Mouse (Mus musculus) hematopoietic stem cell, adult 5-6 weeks (primary cell): ENCODE data around the gene Olfr463. TPM values are rescaled to one million over a fixed set of nuclear protein-coding genes. Genes with fewer than 3 reads are reported as not detected.
"Not testable (repeated sequence)": the region's sequence is repeated elsewhere in the genome, so short reads cannot be mapped to it uniquely, and the experiment has no call there.

Experiments used
- ATAC-seq, 2 experiments: fragments of 125-278 bp in 1 of 2; replicated peaks in 1 of 2; 2 replicates each; pipeline ENCODE4 v1.8.0; 2016 to 2017; ENCODE audit warnings: inconsistent platforms in 2 of 2, mild to moderate bottlenecking in 2 of 2, moderate number of reproducible peaks in 2 of 2, low read depth in 1 of 2, moderate TSS enrichment in 1 of 2; ENCODE audit not compliant: low FRiP score in 2 of 2, poor library complexity in 2 of 2, severe bottlenecking in 2 of 2, insufficient read depth in 1 of 2, low TSS enrichment in 1 of 2
- total RNA-seq: library from RNA; stranded (forward); fragments of 172-1452, 232-1000 nt; gene quantifications from 2 replicates; pipeline ENCODE4 v1.2.3, GENCODE M21; 2017

The Olfr463 gene
- total RNA-seq: not detected in 2 replicates

GRCm38 (mm10) chr11:87897287-87897686 is at the start of gene Olfr463:
TSS of gene Olfr463 (minus strand) at chr11:87897387.
- ATAC-seq: no peak

GRCm38 (mm10) chr11:87935467-87935866 is 38.3 kb upstream of the Olfr463 start:
- ATAC-seq: no peak

- ATAC-seq: no peak
Observed at GRCm38 (mm10) chr11:87933731-87934130, 36.5 kb upstream of the Olfr463 start.

GRCm38 (mm10) chr11:87930348-87930747 is 33.2 kb upstream of the Olfr463 start:
- no peak for ATAC-seq

GRCm38 (mm10) chr11:87920966-87921365 is 23.8 kb upstream of the Olfr463 start, which contains the start of gene Olfr464:
TSS of gene Olfr464 (minus strand) at chr11:87920967.
- no peak for ATAC-seq

- ATAC-seq: no peak
Observed at GRCm38 (mm10) chr11:87920301-87920700, 23.1 kb upstream of the Olfr463 start.

- ATAC-seq: no peak
Observed at GRCm38 (mm10) chr11:87916005-87916404, 18.8 kb upstream of the Olfr463 start.

- ATAC-seq: no peak
Observed at GRCm38 (mm10) chr11:87904331-87904730, 7.1 kb upstream of the Olfr463 start.

- no peak for ATAC-seq
Observed at GRCm38 (mm10) chr11:87892168-87892567, 5.0 kb downstream of the Olfr463 start, which contains the start of gene Olfr462. TSS of gene Olfr462 (minus strand) at chr11:87892268.

GRCm38 (mm10) chr11:87884856-87885255 is 12.3 kb downstream of the Olfr463 start:
- no peak for ATAC-seq

- no peak for ATAC-seq
Observed at GRCm38 (mm10) chr11:87883493-87883892, 13.7 kb downstream of the Olfr463 start.

- ATAC-seq: no peak
Observed at GRCm38 (mm10) chr11:87881714-87882113, 15.5 kb downstream of the Olfr463 start.

- ATAC-seq: no peak
Observed at GRCm38 (mm10) chr11:87879826-87880225, 17.4 kb downstream of the Olfr463 start.

GRCm38 (mm10) chr11:87875436-87875835 is 21.8 kb downstream of the Olfr463 start, which contains the start of gene Epx:
TSS of gene Epx (minus strand) at chr11:87875536.
- no peak for ATAC-seq

- ATAC-seq: no peak
Observed at GRCm38 (mm10) chr11:87871766-87872165, 25.4 kb downstream of the Olfr463 start.

- ATAC-seq: no peak
Observed at GRCm38 (mm10) chr11:87870096-87870495, 27.1 kb downstream of the Olfr463 start.

GRCm38 (mm10) chr11:87866891-87867290 is 30.3 kb downstream of the Olfr463 start:
- not testable (repeated sequence) for ATAC-seq

GRCm38 (mm10) chr11:87862805-87863204 is 34.4 kb downstream of the Olfr463 start:
- no peak for ATAC-seq

- no peak for ATAC-seq
Observed at GRCm38 (mm10) chr11:87860426-87860825, 36.8 kb downstream of the Olfr463 start.
